Mouse (Mus musculus) C2C12 (cell line): ENCODE results near the gene Optc. TPM values are rescaled to one million over a fixed set of nuclear protein-coding genes. Genes with fewer than 3 reads are reported as not detected.

Experiments used
- H3K27me3 ChIP-seq: one replicate; pipeline ENCODE4 v1.6.1; 2011; ENCODE audit not compliant: control insufficient read depth, insufficient read depth, insufficient read length
- H3K36me3 ChIP-seq: one replicate; pipeline ENCODE4 v1.6.1; 2011; ENCODE audit not compliant: control insufficient read depth, insufficient read depth
- H3K4me3 ChIP-seq: one replicate; pipeline ENCODE4 v1.5.1; 2011; ENCODE audit warnings: mild to moderate bottlenecking, control low read depth; ENCODE audit not compliant: poor library complexity, insufficient read depth, severe bottlenecking
- H3K79me2 ChIP-seq: one replicate; pipeline ENCODE4 v1.6.1; 2011; ENCODE audit not compliant: control insufficient read depth, insufficient read depth
- H3K79me3 ChIP-seq: one replicate; pipeline ENCODE4 v1.6.1; 2011; ENCODE audit warnings: low read depth, control low read depth
- H3ac ChIP-seq: one replicate; pipeline ENCODE3; 2011; ENCODE audit warnings: low read depth; ENCODE audit not compliant: control insufficient read depth, insufficient read length
- CEBPB ChIP-seq: IDR thresholded peaks from one replicate; pipeline ENCODE4 v1.6.1; 2011; ENCODE audit warnings: low read depth, mild to moderate bottlenecking, control low read depth, moderate library complexity
- CTCF ChIP-seq: IDR thresholded peaks from one replicate; pipeline ENCODE4 v1.5.1; 2011; ENCODE audit not compliant: control insufficient read depth, insufficient read depth, insufficient read length
- FOSL1 ChIP-seq: IDR thresholded peaks from one replicate; pipeline ENCODE4 v1.8.0; 2011; ENCODE audit warnings: mild to moderate bottlenecking, low read length; ENCODE audit not compliant: poor library complexity, insufficient read depth, severe bottlenecking
- MAX ChIP-seq: IDR thresholded peaks from one replicate; pipeline ENCODE4 v1.6.1; 2011; ENCODE audit warnings: mild to moderate bottlenecking, control low read depth
- MYOD1 ChIP-seq: IDR thresholded peaks from one replicate; pipeline ENCODE4 v1.6.1; 2011; ENCODE audit warnings: low read depth; ENCODE audit not compliant: control insufficient read depth, insufficient read length
- MYOG ChIP-seq: IDR thresholded peaks from one replicate; pipeline ENCODE4 v1.6.1; 2011; ENCODE audit not compliant: control insufficient read depth, insufficient read length; ENCODE audit errors: extremely low read depth
- USF1 ChIP-seq: IDR thresholded peaks from one replicate; pipeline ENCODE4 v1.6.1; 2011; ENCODE audit warnings: low read depth, mild to moderate bottlenecking, control low read depth, moderate library complexity
- polyA plus RNA-seq: library from polyadenylated mRNA; unstranded; fragments of >200 nt; fragmentation: generic; extraction: Trizol; gene quantifications from one replicate; pipeline ENCODE4 v1.2.1, GENCODE M21; 2012; ENCODE audit warnings: missing spikeins

Gene Optc
- polyA plus RNA-seq, 1 experiment: 0.27 TPM

DNA sequence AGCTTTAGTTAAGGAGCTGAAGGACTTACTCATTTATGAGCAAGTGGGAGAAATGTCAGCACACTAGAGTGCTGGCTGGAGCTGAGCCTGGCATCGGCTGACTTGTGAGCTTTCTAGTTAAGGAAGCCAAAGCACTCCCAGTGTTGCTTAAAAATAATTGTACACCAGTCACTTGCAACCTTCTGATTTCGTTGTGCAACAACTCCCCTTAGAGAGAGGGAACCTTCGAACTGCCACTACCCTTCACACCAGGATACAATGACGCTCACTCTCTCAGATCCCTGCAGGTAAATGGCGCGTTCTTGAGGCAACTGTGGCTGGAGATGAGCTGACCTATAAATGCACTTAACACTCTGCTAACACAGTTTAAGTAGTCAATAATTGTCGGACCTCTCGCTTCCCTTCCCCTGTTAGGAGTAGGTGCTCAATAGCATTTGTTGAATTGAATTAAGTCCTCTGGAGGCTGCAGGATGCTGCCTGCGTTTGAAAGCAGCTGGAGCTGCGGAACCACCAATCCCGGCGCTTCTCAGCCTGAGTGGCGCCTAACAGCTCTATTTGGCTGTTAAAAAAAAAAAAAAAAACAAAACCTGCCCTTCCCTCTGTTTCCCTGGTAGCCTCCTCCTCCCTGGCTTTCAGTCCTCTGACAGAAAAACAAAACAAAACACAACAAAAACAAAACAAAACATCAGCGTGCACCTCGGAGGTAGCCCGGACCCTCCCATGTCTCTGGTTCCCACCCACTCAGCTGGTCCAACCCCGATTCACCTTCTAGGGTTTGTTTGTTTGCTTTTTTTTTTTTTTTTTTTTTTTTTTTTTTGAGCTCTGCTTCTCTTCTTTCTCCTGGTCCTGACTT lies 53.2 kb downstream of the Optc start:
- Histone ChIP-seq H3K79me2 (no peaks in the 10 kb centered on the region), H3K4me3 (no peak overlapping the region), H3K79me3 (no peaks in the 10 kb centered on the region), H3ac (no peak overlapping the region), H3K27me3 (no peaks in the 10 kb centered on the region), H3K36me3 (no peaks in the 10 kb centered on the region)
- TF ChIP-seq CEBPB (no peak), MYOG (no peak), CTCF (no peak), FOSL1 (no peak), MYOD1 (no peak), USF1 (no peak), MAX (no peak)

Other genes with a start within 250 kb of the Optc start
- gene Zbed6, start 247.1 kb downstream of the Optc start, polyA plus RNA-seq: 2.8 TPM
- 2.0 TPM for gene Gm38394, start 246.7 kb downstream of the Optc start, polyA plus RNA-seq
- gene Lax1, start 217.9 kb downstream of the Optc start, polyA plus RNA-seq: not detected
- 3.0 TPM for gene Atp2b4, start 107.0 kb downstream of the Optc start, polyA plus RNA-seq
- 0.07 TPM for gene Prelp, start 13.4 kb upstream of the Optc start, polyA plus RNA-seq
- 0.53 TPM for gene Fmod, start 129.3 kb upstream of the Optc start, polyA plus RNA-seq
- gene Btg2, start 171.1 kb upstream of the Optc start, polyA plus RNA-seq: 10.2 TPM
- gene Chit1, start 203.2 kb upstream of the Optc start, polyA plus RNA-seq: 0.02 TPM